Mouse (Mus musculus): ENCODE results near the gene Kif5a. TPM values are rescaled to one million over a fixed set of nuclear protein-coding genes. Genes with fewer than 3 reads are reported as not detected.

The Kif5a gene
- total and polyA plus RNA-seq, 3 experiments = 0.14 to 2.1 TPM; not detected in 1

- TF ChIP-seq JUN (IDR thresholded peaks at IDR 0.05; ENCODE audit: insufficient read depth, low read depth, low read length) = no peak
- no peak for TF ChIP-seq SMC3 (IDR thresholded peaks at IDR 0.05; ENCODE audit: low read depth, low read length)
- no peak for TF ChIP-seq ZMIZ1 (IDR thresholded peaks at IDR 0.05; ENCODE audit: low read depth, low read length)
- DNase-seq (ENCODE audit: extremely low read depth) = no peak
- no peak overlapping the region for H3K27ac ChIP-seq (ENCODE audit: insufficient read depth, low read depth)
- H3K4me3 ChIP-seq (replicated peaks in 1 of 3; ENCODE audit: low read depth in 2 of 3, low read length in 2 of 3, poor library complexity in 1 of 3) = peak overlapping the region in 1 of 3 experiments; percentile 65
- H3K4me2 ChIP-seq (ENCODE audit: insufficient read depth, low read depth, poor library complexity, severe bottlenecking) = peak overlapping the region; percentile 37; the same call in 1 of the 2 replicates
- H3K9ac ChIP-seq (ENCODE audit: insufficient read depth, low read depth) = peak overlapping the region; percentile 5; the same call in 1 of the 2 replicates
- peaks cover 5% of the 10 kb centered on the region; the same call in 1 of the 2 replicates for H3K79me2 ChIP-seq (replicated peaks; ENCODE audit: control insufficient read depth, extremely low read depth, insufficient read depth, poor library complexity, severe bottlenecking)
- H3K4me1 ChIP-seq (ENCODE audit: control insufficient read depth in 1 of 2, insufficient read depth in 2 of 2) = peaks cover 6 to 7% of the 10 kb centered on the region in 2 experiments
- H3K27me3 ChIP-seq (replicated peaks) = peaks cover 69% of the 10 kb centered on the region
- H3K9me3 ChIP-seq (replicated peaks; ENCODE audit: low read length) = no peaks in the 10 kb centered on the region
- H3K36me3 ChIP-seq (replicated peaks in 1 of 2; ENCODE audit: control insufficient read depth in 1 of 2, insufficient read depth in 1 of 2, low read length in 1 of 2) = no peaks in the 10 kb centered on the region
- in situ Hi-C loops (cut with MboI; ENCODE audit: low pct_ligation_motif_present, low pct_unique_long_range_greater_than_20kb, low sequenced_read_pairs) (no loop called here), dilution Hi-C loops (cut with MboI; ENCODE audit: extremely low pct_ligation_motif_present, extremely low pct_unique_long_range_greater_than_20kb, low sequenced_read_pairs) (no loop called here)
These were observed 1.2 kb downstream of the Kif5a start for GRCm38 (mm10) chr10:127261706-127262547.

DNA sequence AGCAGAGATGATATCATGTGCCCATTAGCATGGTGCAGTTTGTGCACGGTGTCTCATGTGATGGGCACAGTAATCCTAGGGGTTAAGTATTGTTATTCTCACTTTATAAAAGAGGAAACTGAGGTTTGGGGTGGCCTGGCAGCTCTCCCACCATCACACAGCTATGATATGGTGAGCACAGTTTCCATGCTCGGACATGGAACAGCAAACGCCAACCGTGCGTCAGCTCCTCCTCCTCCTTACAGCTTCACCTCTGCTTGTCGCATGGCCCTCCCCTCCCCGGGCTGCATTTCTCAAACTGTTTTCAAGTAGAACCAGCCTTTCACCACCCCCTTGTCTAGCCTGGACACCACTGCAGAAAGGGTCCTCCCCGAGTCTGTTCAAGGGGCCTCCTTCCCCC, 4.7 kb downstream of the Kif5a start:
- no peak overlapping the region for H3K27ac ChIP-seq (ENCODE audit: insufficient read depth, low read depth)
- no peak for TF ChIP-seq BHLHE40 (IDR thresholded peaks at IDR 0.05; ENCODE audit: low read depth, low read length)
- no peak for TF ChIP-seq USF1 (IDR thresholded peaks at IDR 0.05; ENCODE audit: low read depth, low read length)
- TF ChIP-seq EP300 (IDR thresholded peaks at IDR 0.05; ENCODE audit: low read length) = no peak
- no peak for TF ChIP-seq JUND (conservative IDR thresholded peaks at IDR 0.05; ENCODE audit: low read depth, low read length)
- no peak for TF ChIP-seq TBP (conservative IDR thresholded peaks at IDR 0.05; ENCODE audit: low read depth, low read length)
- no peak for TF ChIP-seq UBTF (IDR thresholded peaks at IDR 0.05; ENCODE audit: low read depth, low read length)
- TF ChIP-seq SIN3A (IDR thresholded peaks at IDR 0.05; ENCODE audit: low read length) = no peak
- no peak for TF ChIP-seq USF2 (conservative IDR thresholded peaks at IDR 0.05; ENCODE audit: low read depth, low read length)
- TF ChIP-seq NRF1 (IDR thresholded peaks at IDR 0.05; ENCODE audit: low read depth, low read length) = no peak
- TF ChIP-seq PAX5 (IDR thresholded peaks at IDR 0.05; ENCODE audit: low read length) = no peak
- TF ChIP-seq RAD21 (IDR thresholded peaks at IDR 0.05; ENCODE audit: low read depth, low read length) = no peak
- no peak for TF ChIP-seq NELFE (IDR thresholded peaks at IDR 0.05; ENCODE audit: low read depth, low read length)
- no peak for TF ChIP-seq GABPA (IDR thresholded peaks at IDR 0.05; ENCODE audit: insufficient replicate concordance, low read depth, low read length)
- no peak for TF ChIP-seq CTCF (conservative IDR thresholded peaks at IDR 0.05 in 1 of 2, IDR thresholded peaks at IDR 0.05 in 1 of 2; ENCODE audit: low read depth in 2 of 2, low read length in 2 of 2)
- TF ChIP-seq MAX (IDR thresholded peaks at IDR 0.05; ENCODE audit: low read length) = no peak
- TF ChIP-seq TCF12 (IDR thresholded peaks at IDR 0.05; ENCODE audit: low read depth, low read length) = no peak
- TF ChIP-seq CHD1 (IDR thresholded peaks at IDR 0.05; ENCODE audit: low read depth, low read length) = no peak
- no peaks in the 10 kb centered on the region for H3K36me3 ChIP-seq (replicated peaks in 1 of 2; ENCODE audit: control insufficient read depth in 1 of 2, insufficient read depth in 1 of 2, low read length in 1 of 2)
- H3K4me3 ChIP-seq (replicated peaks in 1 of 3; ENCODE audit: low read depth in 2 of 3, low read length in 2 of 3, poor library complexity in 1 of 3) = no peak overlapping the region
- peaks cover 73% of the 10 kb centered on the region for H3K27me3 ChIP-seq (replicated peaks)
- no peaks in the 10 kb centered on the region for H3K9me3 ChIP-seq (replicated peaks; ENCODE audit: low read length)
- no peak overlapping the region for H3K9ac ChIP-seq (ENCODE audit: insufficient read depth, low read depth)
- no peak for DNase-seq (ENCODE audit: extremely low read depth)
- dilution Hi-C loops (cut with MboI; ENCODE audit: extremely low pct_ligation_motif_present, extremely low pct_unique_long_range_greater_than_20kb, low sequenced_read_pairs) = no loop called here
- H3K4me1 ChIP-seq (ENCODE audit: control insufficient read depth in 1 of 2, insufficient read depth in 2 of 2) = peaks cover 6% of the 10 kb centered on the region in 2 experiments
- no peak overlapping the region for H3K4me2 ChIP-seq (ENCODE audit: insufficient read depth, low read depth, poor library complexity, severe bottlenecking)
- in situ Hi-C loops (cut with MboI; ENCODE audit: low pct_ligation_motif_present, low pct_unique_long_range_greater_than_20kb, low sequenced_read_pairs) = no loop called here
- H3K79me2 ChIP-seq (replicated peaks; ENCODE audit: control insufficient read depth, extremely low read depth, insufficient read depth, poor library complexity, severe bottlenecking) = no peaks in the 10 kb centered on the region
